Mouse (Mus musculus): ENCODE results near the gene H1f0.
A peak's percentile ranks its signal among the peaks of the same experiment; 100 is the strongest.

DNA sequence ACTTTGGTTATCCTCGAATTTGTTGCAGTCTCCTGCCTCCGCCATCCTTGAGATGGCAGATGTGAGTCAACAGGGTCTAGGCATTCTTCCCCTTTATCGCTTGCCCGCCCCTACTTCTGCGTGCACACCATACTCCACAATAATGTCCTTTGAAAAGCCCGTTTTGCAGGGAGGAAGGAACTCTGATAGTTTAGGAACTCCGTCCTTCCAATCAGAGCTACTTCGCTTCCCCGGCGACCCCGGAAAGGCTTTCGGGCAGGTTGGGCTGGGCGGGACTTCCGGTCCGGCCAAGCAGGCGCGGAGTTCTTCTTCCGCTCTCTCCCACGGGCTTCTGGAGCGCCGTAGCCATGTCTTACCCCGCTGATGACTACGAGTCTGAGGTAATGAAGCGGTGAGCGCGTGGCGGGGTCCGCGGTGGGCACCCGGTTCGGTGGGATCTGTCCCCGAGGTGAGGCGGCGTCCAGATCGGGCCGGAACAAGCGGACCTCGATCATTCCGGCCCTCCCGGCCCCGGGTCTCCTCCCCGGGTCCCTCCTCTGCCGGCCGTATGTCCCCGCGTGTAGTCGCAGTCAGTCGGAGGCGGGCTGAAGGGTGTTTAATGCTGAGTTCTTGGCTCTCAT lies 46.8 kb downstream of the H1f0 start, which contains the start of gene Eif3l:
- peak; percentile 52 for TF ChIP-seq CTCF (IDR thresholded peaks at IDR 0.05; ENCODE audit: low read depth)
- TF ChIP-seq EP300 (IDR thresholded peaks at IDR 0.05; ENCODE audit: low read depth) = no peak
